Mouse (Mus musculus): ENCODE measurements around the gene Tmem45b.
"Not testable (repeated sequence)": the region's sequence is repeated elsewhere in the genome, so short reads cannot be mapped to it uniquely, and the experiment has no call there.

Gene Tmem45b

GRCm38 (mm10) chr9:31463692-31464474 lies at the start of gene Tmem45b:
Gene Tmem45b, minus strand, starts transcription at chr9:31464462.
- no peak for DNase-seq (ENCODE audit: low read depth, low spot score)

DNA sequence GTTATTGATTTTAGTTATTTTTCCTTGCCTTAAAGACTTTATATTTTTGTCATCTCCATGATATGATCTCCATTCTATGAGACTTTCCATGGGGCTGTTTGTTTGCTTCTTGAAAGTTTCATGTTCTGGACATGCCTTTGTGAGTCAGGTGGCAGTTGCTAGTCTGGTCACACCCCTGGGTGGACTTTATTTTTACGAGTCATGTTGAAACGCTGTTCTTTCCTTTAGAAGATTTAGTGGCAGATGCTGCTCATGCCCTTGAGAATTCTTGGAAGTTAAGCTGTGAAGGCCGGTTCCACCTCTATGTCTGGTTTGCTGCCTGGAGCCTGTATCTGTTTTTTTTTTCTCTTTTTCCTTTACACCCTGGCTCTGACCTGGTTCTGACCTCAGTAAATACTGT lies 43.9 kb upstream of the Tmem45b start:
- no peak for DNase-seq (ENCODE audit: low read depth, low spot score)

- not testable (repeated sequence) for DNase-seq (ENCODE audit: low read depth, low spot score)
Observed at GRCm38 (mm10) chr9:31501221-31501620, 37.0 kb upstream of the Tmem45b start.

DNA sequence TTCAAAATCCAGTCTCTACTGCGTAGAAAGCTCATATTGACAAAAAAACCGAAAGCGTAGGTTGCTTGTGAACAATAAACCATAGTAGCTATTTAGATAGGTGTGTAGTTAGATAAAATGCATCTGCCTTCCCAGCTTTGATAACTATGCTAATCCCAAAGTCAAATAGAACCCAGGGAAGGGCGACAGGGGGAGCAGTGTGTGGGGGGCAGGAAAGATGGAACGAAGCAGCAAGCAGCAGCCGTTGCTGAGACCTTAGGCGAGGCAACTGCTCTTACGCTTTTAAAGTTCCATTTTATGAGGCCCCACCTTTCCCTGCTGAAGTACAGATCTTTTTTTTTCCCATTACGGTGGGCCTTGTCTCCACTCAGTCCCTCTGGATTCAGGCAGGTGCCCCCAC lies 1.1 kb downstream of the Tmem45b start:
- DNase-seq (ENCODE audit: low read depth, low spot score) = no peak

DNA sequence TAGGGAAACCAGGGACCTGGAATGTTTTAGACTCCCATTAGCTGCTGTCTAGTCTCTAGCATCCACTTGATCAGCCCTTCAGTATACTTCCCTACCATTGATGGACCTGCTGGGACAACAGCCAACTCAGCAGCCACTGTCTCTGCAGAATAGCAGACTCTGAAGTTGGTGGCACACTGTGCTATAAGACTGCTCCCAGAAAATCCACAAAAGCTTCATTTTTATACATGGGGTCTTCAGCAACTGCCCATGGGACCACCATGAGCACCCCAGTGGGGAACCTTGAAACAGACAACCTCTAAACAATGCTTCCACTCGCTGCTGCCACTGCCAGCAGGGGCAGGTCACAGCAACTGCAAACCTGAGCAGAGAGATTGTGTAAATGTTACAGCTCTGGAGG lies 9.9 kb downstream of the Tmem45b start:
- no peak for DNase-seq (ENCODE audit: low read depth, low spot score)

DNA sequence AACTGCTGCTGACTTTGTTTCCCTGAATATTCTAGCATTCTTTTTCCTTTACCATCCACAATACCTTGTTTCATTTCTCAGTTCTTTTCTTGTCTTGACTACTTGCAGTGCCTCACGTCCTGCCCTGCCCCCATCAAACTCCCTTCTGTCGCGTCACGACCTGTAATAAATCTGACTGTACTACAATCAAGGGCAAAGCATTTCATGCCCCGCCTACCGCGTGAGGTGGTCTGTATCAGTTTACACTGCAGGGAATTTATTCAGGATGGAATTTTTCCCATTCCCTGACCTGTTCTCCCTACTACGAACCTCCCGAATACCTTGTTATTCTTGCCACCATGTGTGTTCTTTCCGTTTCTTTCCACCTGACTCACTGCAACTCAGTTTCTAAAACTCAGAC lies 12.1 kb downstream of the Tmem45b start:
- no peak for DNase-seq (ENCODE audit: low read depth, low spot score)

DNA sequence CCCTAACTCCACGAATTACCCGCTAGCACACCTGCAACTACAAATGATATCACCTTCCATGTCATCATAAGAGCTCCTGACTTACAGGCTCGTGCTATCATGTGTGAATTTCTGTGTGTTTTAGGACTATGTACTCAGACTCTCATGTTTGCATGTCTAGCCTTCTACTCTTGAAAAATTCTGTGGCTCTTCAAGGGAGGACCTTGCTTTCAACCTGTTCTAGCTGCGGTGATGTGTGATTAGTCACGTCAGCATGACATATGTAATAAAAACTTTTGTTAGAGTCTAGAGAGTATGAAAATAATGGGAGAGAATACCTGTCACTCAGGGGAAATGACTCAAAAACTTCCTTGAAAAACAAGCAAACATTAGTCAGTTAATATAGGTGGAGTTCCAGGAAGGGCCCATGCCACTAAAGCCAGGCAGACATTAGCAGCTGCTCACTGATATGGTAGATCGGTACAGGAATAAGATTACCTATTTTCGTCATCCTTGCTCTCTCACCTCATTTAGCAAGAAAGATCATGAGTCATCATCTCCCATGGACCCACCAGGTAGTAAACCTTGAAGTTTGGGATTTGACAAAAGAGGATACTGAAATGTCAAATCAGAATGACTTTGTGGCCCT lies 15.0 kb downstream of the Tmem45b start:
- DNase-seq (ENCODE audit: low read depth, low spot score) = no peak

DNA sequence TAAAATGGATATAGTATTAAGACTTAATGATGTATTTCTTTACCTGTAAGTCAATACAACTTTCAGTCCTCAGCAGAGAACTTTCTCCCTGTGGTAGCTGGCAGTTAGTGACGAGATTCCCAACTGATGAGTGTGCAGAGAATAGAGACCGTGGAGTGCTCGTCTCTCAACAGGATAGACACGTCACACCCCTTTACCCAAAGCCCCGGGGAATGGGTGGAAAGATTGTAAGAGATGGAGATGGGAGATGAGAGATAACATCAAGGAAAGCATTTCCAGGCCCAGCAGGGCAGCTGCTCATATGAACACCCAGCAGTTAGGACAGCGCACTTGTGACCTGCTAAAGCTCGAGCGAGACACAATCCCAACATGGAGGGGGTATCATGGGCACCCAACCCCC lies 20.0 kb downstream of the Tmem45b start:
- no peak for DNase-seq (ENCODE audit: low read depth, low spot score)

DNA sequence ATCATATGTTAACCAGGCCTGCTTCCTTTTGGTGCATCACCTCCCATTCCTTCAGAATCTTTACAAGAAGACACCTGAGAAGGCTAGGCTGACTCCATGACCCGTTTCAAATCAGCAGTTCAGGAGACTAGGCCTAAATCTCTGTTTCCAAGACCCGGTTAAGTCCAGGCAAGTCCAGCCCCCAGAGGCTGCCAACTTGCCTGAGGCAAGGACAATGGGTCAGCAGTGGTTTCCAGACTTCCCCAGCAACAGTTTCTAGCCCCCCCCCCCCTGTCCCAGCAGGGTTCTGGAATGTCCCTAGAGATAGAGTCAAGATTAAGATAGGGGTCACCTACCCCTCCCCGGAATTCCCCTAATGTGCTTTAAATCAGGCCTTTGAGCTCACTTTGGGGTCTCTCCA lies 22.8 kb downstream of the Tmem45b start:
- DNase-seq (ENCODE audit: low read depth, low spot score) = no peak

- no peak for DNase-seq (ENCODE audit: low read depth, low spot score)
Observed at GRCm38 (mm10) chr9:31440366-31440765, 23.9 kb downstream of the Tmem45b start.

DNA sequence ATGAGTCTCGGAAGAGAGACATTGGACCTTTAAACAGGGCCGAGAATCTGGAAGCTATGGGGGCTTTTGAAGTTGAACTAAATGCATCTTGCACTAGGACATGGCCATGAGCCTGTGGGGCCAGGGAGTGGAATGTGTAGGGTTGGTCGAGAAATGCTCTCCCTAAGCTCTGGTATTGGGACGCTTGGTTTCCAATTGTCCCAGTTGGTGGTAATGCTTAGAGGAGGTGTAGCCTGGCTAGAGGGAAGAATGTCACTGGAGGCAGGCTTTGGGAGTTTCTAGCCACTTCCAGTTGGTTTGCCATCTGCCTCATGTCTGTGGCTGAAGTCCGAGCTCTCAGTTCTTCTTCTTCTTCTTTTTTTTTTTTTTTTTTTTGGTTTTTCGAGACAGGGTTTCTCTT lies 24.9 kb downstream of the Tmem45b start:
- DNase-seq (ENCODE audit: low read depth, low spot score) = no peak

- DNase-seq (ENCODE audit: low read depth, low spot score) = no peak
Observed at GRCm38 (mm10) chr9:31438834-31439233, 25.4 kb downstream of the Tmem45b start.

DNA sequence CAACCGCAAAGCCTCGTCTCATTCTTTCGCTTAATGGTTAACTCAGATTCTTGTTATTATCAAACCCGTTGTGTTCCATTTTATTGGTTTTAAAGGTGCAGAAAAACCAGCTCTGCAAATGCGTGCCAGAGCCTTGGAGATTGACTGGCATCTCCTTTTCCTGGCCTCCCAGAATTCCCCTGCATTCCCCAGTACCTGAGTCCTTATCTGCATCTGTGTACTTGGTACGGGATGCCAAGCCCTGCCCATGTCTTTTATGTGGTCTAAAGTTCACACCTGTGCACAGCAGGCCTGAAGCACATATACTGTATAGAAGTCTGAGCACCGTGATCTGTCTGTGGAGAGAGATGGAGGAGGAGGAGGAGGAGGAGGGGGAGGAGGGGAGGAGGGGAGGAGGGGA lies 26.4 kb downstream of the Tmem45b start:
- no peak for DNase-seq (ENCODE audit: low read depth, low spot score)

DNA sequence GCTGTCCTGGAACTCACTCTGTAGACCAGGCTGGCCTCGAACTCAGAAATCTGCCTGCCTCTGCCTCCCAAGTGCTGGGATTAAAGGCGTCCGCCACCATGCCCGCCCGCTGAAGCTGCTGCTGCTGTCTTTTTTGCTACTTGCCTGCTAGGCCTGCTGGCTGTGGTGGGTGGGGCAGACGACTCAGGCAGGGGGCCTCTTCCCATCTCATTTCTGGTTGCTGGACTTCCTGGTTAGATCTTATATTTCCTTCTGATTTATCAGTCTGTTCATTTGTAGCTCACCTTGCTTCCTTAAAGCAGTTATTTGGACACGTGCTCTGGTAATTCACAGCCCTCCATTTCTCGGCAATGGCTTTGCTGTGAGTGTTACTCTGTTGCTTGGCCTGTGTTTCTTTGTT lies 28.8 kb downstream of the Tmem45b start:
- DNase-seq (ENCODE audit: low read depth, low spot score) = no peak

GRCm38 (mm10) chr9:31433431-31433830 lies 30.8 kb downstream of the Tmem45b start:
- no peak for DNase-seq (ENCODE audit: low read depth, low spot score)

DNA sequence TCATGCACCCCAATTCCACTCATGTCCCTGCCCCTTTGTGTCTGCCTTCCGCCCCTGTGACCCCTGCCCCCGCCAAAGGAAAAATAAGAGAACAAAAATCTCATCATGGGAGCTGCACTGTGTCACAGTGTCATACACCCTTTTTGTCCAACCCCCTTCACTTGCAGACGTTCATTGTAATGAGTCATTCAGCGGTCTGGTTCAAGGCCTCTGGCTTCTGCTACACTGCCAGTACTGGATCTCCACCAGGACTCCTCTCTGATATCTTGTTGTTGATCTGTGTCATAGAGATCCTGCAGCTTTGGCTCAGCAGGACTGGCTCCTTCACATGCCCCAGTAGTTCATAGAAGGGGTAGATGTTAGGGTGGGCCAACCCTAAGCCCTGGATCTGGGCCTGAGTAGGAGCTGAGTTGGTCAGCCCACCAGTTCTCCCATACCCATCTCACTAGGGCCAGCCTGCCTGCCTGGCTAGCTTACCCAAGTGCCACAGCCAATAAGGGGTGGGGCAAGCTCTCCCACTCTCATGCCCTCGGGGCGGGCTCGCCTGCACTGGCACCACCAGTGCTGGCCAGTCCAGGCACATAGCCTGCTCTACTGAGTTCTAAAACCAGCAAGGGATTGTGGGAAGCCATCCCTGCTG lies 31.8 kb downstream of the Tmem45b start:
- no peak for DNase-seq (ENCODE audit: low read depth, low spot score)

- no peak for DNase-seq (ENCODE audit: low read depth, low spot score)
Observed at GRCm38 (mm10) chr9:31431751-31432150, 32.5 kb downstream of the Tmem45b start.

GRCm38 (mm10) chr9:31430011-31430410 lies 34.3 kb downstream of the Tmem45b start:
- no peak for DNase-seq (ENCODE audit: low read depth, low spot score)

GRCm38 (mm10) chr9:31428971-31429370 lies 35.3 kb downstream of the Tmem45b start:
- no peak for DNase-seq (ENCODE audit: low read depth, low spot score)

- DNase-seq (ENCODE audit: low read depth, low spot score) = no peak
Observed at GRCm38 (mm10) chr9:31422143-31422542, 42.1 kb downstream of the Tmem45b start.

DNA sequence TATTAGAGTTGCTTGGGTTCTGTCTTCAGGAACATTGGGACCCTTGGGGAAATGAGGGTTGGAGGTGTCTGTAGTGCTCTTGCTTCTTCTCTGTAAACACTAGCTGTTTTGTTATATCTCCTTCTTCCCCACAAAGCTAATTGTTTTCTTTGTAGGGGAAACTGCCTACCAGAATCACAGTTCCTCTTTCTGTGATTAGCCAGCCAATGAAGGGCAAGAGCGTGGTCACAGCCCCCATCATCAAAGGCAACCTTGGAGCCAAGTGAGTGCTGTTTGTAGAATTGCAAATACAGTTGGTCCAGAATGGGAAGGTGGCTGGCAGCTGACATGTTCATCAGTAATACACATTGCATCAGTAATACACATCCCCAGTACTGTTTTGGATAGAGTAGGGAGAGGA lies 45.4 kb downstream of the Tmem45b start:
- DNase-seq (ENCODE audit: low read depth, low spot score) = no peak

DNA sequence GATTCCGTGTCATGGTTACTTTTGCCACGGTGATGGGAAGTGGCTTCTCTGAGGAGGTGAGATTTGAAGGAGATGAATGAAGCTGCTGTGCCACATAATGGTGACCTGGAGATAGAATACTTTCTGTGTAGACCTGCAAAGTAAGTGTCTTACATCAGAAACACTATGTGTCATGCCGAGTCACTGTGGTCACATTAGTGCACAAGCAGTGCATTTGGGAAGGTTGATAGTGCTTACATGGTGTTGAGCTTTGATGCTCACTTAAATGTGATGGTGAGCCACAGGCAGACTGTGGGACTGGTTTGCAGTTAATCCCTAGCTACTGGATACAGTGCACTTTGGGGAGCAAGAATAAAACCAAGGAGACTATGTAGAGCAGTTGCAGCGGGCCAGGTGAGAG lies 52.1 kb downstream of the Tmem45b start:
- no peak for DNase-seq (ENCODE audit: low read depth, low spot score)

- no peak for DNase-seq (ENCODE audit: low read depth, low spot score)
Observed at GRCm38 (mm10) chr9:31405217-31405616, 59.0 kb downstream of the Tmem45b start.

Measured in retina, postnatal 7 days (tissue).